1 mouse cellular context compared by ENCODE assay signal in genomic region chr11:58982471-58983097, GRCm38 (mm10).
TF ChIP-seq lines count a peak whose summit lies in the region.

No protein-coding gene starts in this region.

TF ChIP-seq in CH12.LX, 34 proteins besides CTCF, POLR2A, EP300 and RAD21 (continued from another document):
- TF ChIP-seq ETS1 (conservative IDR thresholded peaks at IDR 0.05; ENCODE audit: low read depth, low read length) (peak; percentile 87), MYC (IDR thresholded peaks at IDR 0.05; ENCODE audit: low read depth, low read length) (peak; percentile 95), CHD2 (IDR thresholded peaks at IDR 0.05; ENCODE audit: low read length) (peak; percentile 68)
